Mouse (Mus musculus): ENCODE results near the gene Cd9. TPM values are rescaled to one million over a fixed set of nuclear protein-coding genes. Genes with fewer than 3 reads are reported as not detected.

Gene Cd9
- total and polyA plus RNA-seq, 2 experiments from 2014 or later: 80.5 to 158 TPM

DNA sequence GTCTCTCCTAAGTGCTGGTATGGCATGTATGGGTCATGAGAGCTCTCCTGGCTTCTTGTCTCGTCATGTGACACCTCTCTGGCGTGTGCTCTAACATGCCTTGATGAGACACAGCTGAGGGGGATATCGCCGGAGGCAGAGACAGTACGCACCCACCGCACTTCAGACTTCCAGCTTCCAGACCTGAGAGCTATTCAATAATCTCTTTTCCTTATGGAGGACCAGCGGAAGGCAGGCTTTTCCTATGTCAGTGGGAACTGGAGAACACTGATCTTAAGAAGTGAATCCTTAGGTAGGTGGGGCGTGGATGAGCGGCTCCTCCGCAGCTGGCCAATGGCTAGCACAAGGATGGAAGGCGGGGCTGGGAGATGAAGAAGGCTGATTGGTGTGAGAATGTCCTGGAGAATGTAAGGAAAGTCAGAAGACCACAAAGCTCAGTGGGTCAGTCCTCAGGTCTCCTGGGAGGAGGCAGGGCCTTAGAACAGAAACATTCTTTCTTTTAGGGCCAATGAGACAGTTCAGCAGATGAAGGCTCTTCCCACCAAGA is 38.6 kb upstream of the Cd9 start:
- H3K4me2 ChIP-seq (ENCODE audit: low read depth, low read length): no peak overlapping the region
- H3K27ac ChIP-seq: no peak overlapping the region
- 92% methylated on average over 11 of the region's 11 CpGs for WGBS
- DNase-seq (ENCODE audit: low spot score) (no peak), ATAC-seq (no peak)
- no peaks in the 10 kb centered on the region for H3K4me1 ChIP-seq (ENCODE audit: insufficient read depth, low read length)
- H3K27me3 ChIP-seq (ENCODE audit: insufficient read depth, low read length): no peaks in the 10 kb centered on the region
- no peak overlapping the region for H3K4me3 ChIP-seq (ENCODE audit: low read length)
- TF ChIP-seq CTCF (IDR thresholded peaks at IDR 0.05; ENCODE audit: low read depth): no peak
- no peaks in the 10 kb centered on the region for H3K9me3 ChIP-seq (ENCODE audit: low read length)
- no peak overlapping the region for H3K9ac ChIP-seq (replicated peaks; ENCODE audit: low read length)
- no peaks in the 10 kb centered on the region for H3K36me3 ChIP-seq (ENCODE audit: insufficient read depth, low read length)

DNA sequence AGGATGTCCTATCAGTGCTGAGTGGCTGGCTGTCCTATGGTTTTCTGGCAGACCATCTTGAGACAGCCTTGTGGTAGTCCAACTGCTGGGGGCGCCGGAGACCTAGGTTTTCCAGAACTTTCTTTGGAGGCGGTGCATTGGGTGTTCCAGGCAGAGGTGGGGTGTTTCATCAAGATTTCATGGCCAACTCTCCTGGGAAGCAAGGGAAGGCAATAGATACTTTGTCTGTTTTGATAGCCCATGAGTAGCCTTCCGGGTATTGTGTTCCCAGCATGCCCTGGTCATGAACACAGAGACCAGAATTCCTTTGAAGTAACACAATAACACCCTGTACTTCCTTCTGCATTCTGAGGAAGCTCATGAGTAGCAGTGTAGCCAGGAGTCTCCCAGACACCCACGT is 34.9 kb upstream of the Cd9 start:
- Histone ChIP-seq H3K27ac (no peak overlapping the region), H3K36me3 (ENCODE audit: insufficient read depth, low read length) (no peaks in the 10 kb centered on the region), H3K4me2 (ENCODE audit: low read depth, low read length) (no peak overlapping the region), H3K9ac (replicated peaks; ENCODE audit: low read length) (no peak overlapping the region), H3K27me3 (ENCODE audit: insufficient read depth, low read length) (no peaks in the 10 kb centered on the region), H3K4me1 (ENCODE audit: insufficient read depth, low read length) (no peaks in the 10 kb centered on the region), H3K9me3 (ENCODE audit: low read length) (no peaks in the 10 kb centered on the region), H3K4me3 (ENCODE audit: low read length) (no peak overlapping the region)
- ATAC-seq: no peak
- peak; percentile 20; the same call in 1 of the 2 replicates for TF ChIP-seq CTCF (IDR thresholded peaks at IDR 0.05; ENCODE audit: low read depth)
- WGBS: 94% methylated on average over 5 of the region's 5 CpGs
- no peak for DNase-seq (ENCODE audit: low spot score)

DNA sequence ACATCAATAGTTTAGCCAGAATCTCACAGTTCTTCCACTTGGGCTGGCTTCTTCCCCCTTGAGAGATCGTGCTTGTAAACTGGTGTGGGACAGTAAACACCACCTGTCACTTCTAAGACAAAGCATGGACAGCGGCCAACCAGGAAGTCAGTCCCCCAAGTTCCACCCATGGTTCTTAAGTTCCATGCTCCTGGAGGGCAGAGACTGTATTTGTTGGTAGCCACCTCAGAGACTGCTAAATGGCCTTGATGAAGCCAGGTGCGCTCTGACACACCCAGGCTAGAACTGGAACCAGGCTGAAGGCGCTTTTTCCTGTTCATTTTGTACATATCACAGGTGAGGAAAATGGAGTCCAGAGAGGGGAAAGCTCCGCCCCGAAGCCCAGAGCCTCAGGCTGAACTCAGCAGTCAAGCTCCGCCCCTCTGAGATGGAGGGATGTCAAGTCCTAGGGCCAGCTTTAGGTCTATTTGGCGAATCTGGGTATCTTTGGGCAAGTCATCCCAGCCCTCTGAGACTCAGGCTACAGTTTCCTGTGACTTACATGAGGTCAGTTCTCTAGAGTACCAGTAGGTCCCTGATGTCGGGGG is 34.1 kb upstream of the Cd9 start:
- no peak for TF ChIP-seq CTCF (IDR thresholded peaks at IDR 0.05; ENCODE audit: low read depth)
- 87% methylated on average over 9 of the region's 9 CpGs for whole genome bisulfite sequencing
- H3K27me3 ChIP-seq (ENCODE audit: insufficient read depth, low read length): no peaks in the 10 kb centered on the region
- ATAC-seq: no peak
- no peak overlapping the region for H3K27ac ChIP-seq
- no peaks in the 10 kb centered on the region for H3K9me3 ChIP-seq (ENCODE audit: low read length)
- H3K4me1 ChIP-seq (ENCODE audit: insufficient read depth, low read length): no peaks in the 10 kb centered on the region
- no peak overlapping the region for H3K4me2 ChIP-seq (ENCODE audit: low read depth, low read length)
- no peak overlapping the region for H3K4me3 ChIP-seq (ENCODE audit: low read length)
- no peaks in the 10 kb centered on the region for H3K36me3 ChIP-seq (ENCODE audit: insufficient read depth, low read length)
- DNase-seq (ENCODE audit: low spot score): no peak
- no peak overlapping the region for H3K9ac ChIP-seq (replicated peaks; ENCODE audit: low read length)

DNA sequence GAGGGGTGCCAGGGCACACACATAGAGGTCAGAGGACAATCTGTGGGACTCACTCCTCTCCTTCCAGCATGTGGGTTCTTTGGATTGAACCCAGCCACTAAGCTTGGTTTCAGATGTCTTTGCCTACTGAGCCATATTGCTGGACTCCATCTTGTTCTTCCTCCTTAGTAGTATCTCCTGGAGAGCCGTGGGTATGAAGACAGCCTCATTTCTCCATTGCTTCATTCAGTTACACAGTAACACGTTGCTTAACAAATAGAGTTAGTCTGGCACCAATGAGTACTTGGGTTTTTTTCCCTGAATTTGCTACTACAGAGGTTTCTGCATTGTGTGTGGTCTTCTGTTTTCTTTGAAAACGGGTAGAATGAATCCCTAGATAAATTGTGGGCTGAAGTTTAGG is 31.5 kb upstream of the Cd9 start:
- 71% methylated on average over 3 of the region's 3 CpGs for WGBS
- ATAC-seq: no peak

DNA sequence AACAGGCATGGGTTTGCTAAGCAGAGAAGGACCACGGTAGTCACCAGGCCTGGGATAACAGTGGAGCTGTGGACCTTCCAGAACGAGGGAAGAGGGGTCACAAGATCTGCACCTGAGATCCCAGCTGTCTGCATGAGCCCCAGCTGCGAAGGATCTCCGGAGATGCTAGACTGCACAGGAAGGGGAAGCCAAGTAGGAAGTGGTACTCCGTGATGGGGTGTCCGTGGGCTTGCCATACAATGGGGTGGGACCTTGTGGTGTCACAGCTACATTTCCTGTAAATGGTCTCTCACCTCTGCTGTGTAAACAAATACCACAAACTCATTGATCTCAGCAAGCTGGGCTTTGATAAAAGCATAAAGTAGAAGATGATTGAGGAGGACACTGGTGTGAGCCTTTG is 29.4 kb upstream of the Cd9 start:
- 93% methylated on average over 6 of the region's 6 CpGs for WGBS
- no peak overlapping the region for H3K27ac ChIP-seq
- H3K9ac ChIP-seq (replicated peaks; ENCODE audit: low read length): no peak overlapping the region
- H3K4me1 ChIP-seq (ENCODE audit: insufficient read depth, low read length): no peaks in the 10 kb centered on the region
- H3K36me3 ChIP-seq (ENCODE audit: insufficient read depth, low read length): no peaks in the 10 kb centered on the region
- H3K27me3 ChIP-seq (ENCODE audit: insufficient read depth, low read length): no peaks in the 10 kb centered on the region
- no peak overlapping the region for H3K4me3 ChIP-seq (ENCODE audit: low read length)
- ATAC-seq: no peak
- DNase-seq (ENCODE audit: low spot score): no peak
- no peak for TF ChIP-seq CTCF (IDR thresholded peaks at IDR 0.05; ENCODE audit: low read depth)
- no peaks in the 10 kb centered on the region for H3K9me3 ChIP-seq (ENCODE audit: low read length)
- H3K4me2 ChIP-seq (ENCODE audit: low read depth, low read length): no peak overlapping the region

More for the DNA sequence above, 31.5 kb upstream of the Cd9 start:
- Histone ChIP-seq H3K9ac (replicated peaks; ENCODE audit: low read length) (no peak overlapping the region), H3K4me3 (ENCODE audit: low read length) (no peak overlapping the region), H3K4me1 (ENCODE audit: insufficient read depth, low read length) (no peaks in the 10 kb centered on the region), H3K27me3 (ENCODE audit: insufficient read depth, low read length) (no peaks in the 10 kb centered on the region), H3K27ac (no peak overlapping the region), H3K9me3 (ENCODE audit: low read length) (no peaks in the 10 kb centered on the region), H3K4me2 (ENCODE audit: low read depth, low read length) (no peak overlapping the region), H3K36me3 (ENCODE audit: insufficient read depth, low read length) (no peaks in the 10 kb centered on the region)
- DNase-seq (ENCODE audit: low spot score): no peak
- no peak for TF ChIP-seq CTCF (IDR thresholded peaks at IDR 0.05; ENCODE audit: low read depth)

DNA sequence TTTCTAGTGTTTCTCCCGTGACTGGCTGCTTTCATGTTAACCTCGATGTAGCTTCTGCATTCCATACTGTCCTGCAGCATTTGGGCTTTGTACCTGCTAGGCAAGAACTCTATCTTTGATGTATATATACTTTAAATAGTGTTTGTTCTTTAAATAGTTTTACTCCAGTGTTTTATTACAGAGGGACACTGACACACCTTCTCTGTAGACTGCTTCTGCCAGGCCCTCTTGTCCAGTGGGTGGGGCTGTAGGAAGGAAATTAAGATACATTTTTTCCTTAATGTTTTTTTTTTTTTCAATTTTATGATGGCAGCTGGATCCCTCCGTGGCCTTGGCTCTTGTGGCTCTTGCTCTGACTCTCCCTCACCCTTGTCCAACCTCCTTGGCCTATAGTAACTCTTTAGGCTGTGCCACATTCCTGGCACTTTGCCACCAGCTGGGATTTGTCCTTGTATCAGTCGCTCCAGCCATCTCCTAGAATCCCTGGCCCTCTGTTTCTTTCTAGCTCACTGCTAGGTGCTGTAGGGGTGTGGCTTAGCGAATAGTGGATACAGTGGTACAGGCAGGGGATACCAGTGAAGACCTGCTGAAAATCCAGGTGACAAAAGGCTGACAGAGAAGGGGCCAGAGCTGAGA is 27.1 kb upstream of the Cd9 start:
- Histone ChIP-seq H3K27me3 (ENCODE audit: insufficient read depth, low read length) (no peaks in the 10 kb centered on the region), H3K4me2 (ENCODE audit: low read depth, low read length) (no peak overlapping the region)

More for the DNA sequence above, 27.1 kb upstream of the Cd9 start:
- H3K9me3 ChIP-seq (ENCODE audit: low read length): no peaks in the 10 kb centered on the region
- no peak for TF ChIP-seq CTCF (IDR thresholded peaks at IDR 0.05; ENCODE audit: low read depth)
- no peak overlapping the region for H3K9ac ChIP-seq (replicated peaks; ENCODE audit: low read length)
- H3K4me3 ChIP-seq (ENCODE audit: low read length): no peak overlapping the region
- 63% methylated on average over 5 of the region's 5 CpGs for WGBS
- H3K27ac ChIP-seq: no peak overlapping the region
- DNase-seq (ENCODE audit: low spot score) (no peak), ATAC-seq (no peak)
- H3K4me1 ChIP-seq (ENCODE audit: insufficient read depth, low read length): no peaks in the 10 kb centered on the region
- H3K36me3 ChIP-seq (ENCODE audit: insufficient read depth, low read length): no peaks in the 10 kb centered on the region

Data from hindbrain, postnatal 0 days (tissue).